In the genomic region with DNA sequence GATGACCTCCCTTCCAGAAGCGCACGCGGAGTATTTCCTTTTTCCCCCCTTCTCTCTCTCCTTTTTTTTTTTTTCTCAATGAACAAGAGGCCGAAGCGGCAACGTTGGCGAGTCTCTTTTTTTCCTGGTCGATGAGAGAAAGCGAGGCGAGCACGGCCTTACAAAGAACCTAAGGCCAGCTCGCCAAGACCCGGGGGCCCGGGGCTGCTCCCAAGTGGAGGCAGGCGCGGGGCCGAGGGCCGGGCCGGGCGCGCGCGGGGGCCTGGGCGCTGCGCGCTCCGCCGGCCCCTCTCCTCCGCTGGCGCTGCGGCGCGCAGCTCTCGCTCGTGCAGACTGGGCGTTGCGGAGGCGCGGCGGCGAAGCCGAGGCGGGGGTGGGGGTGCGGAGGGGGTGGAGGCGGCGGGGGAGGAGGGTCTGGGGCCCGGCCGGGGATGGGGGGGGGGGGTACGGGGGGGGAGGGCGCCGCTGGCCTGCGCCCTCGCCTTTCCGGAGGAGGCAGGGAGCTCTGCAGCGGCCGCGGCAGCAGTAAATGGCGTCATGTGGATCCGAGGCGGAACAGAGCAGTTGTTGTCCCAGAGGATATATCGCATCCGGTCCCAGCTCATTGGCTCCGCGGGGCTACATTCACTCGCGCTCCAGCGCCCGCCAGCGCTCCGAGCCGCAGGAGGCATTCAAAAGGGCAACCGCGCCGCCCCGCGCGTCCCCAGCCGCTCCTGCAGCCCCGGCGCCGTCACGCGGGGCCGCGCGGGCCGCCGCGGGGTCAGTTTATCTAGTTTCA, we compare ENCODE assay signal across 8 mouse cellular contexts. TPM values are rescaled to one million over a fixed set of nuclear protein-coding genes. Genes with fewer than 3 reads are reported as not detected.
A peak's percentile ranks its signal among the peaks of the same experiment; 100 is the strongest.
DNase-seq lines count a peak whose midpoint lies in the region; ATAC-seq and TF ChIP-seq lines count a peak whose summit lies in the region.

A gene (minus strand): TSS at position 29 of the 778 bp plus-strand sequence.

- TF ChIP-seq EP300 in ES-Bruce4 (IDR thresholded peaks at IDR 0.05; ENCODE audit: insufficient read depth, low read depth, low read length) = peak; percentile 82

- H3K27me3 ChIP-seq in ES-Bruce4 (ENCODE audit: control insufficient read depth, insufficient read depth, low read length, poor library complexity, severe bottlenecking) = no peaks in the 10 kb centered on the region
- H3K27me3 ChIP-seq in forebrain, embryonic 16.5 days (replicated peaks; ENCODE audit: control insufficient read depth, insufficient read depth, low read length) = no peaks in the 10 kb centered on the region
- peaks cover 10% of the 10 kb centered on the region; the same call in 1 of the 2 replicates for H3K27me3 ChIP-seq in thymus, adult 2 months (ENCODE audit: control insufficient read depth, insufficient read depth, low read length)

- H3K4me1 ChIP-seq in ES-Bruce4 (ENCODE audit: control insufficient read depth, insufficient read depth, low read length) = no peaks in the 10 kb centered on the region
- H3K4me1 ChIP-seq in forebrain, embryonic 16.5 days (replicated peaks; ENCODE audit: control insufficient read depth, insufficient read depth, low read length) = peaks cover 24% of the 10 kb centered on the region
- H3K4me1 ChIP-seq in lung, adult 2 months (ENCODE audit: control insufficient read depth, insufficient read depth, low read length) = peaks cover 12% of the 10 kb centered on the region
- peaks cover 16% of the 10 kb centered on the region for H3K4me1 ChIP-seq in thymus, adult 2 months (replicated peaks; ENCODE audit: control insufficient read depth, insufficient read depth, low read length)

- ATAC-seq in cerebellum, adult (ENCODE audit: insufficient number of reproducible peaks, low FRiP score, low TSS enrichment) = peak; percentile 24
- peak; percentile 94 for ATAC-seq in forebrain, embryonic 16.5 days
- peak; percentile 46 for ATAC-seq in neutrophil, adult 5-6 weeks (ENCODE audit: extremely low read depth, insufficient number of reproducible peaks, low FRiP score, poor library complexity, severe bottlenecking)

- no peaks in the 10 kb centered on the region for H3K9me3 ChIP-seq in ES-Bruce4 (replicated peaks; ENCODE audit: control insufficient read depth, insufficient read depth, low read length, poor library complexity, severe bottlenecking)
- no peaks in the 10 kb centered on the region for H3K9me3 ChIP-seq in forebrain, embryonic 16.5 days (ENCODE audit: control insufficient read depth, low read length)

- TF ChIP-seq POLR2A in ES-Bruce4 (IDR thresholded peaks at IDR 0.05; ENCODE audit: insufficient read depth, low read length) = no peak
- TF ChIP-seq POLR2A in lung, adult 2 months (IDR thresholded peaks at IDR 0.05; ENCODE audit: borderline replicate concordance, extremely low read depth, low read depth, low read length) = peak; percentile 67; the same call in 1 of the 2 replicates
- TF ChIP-seq POLR2A in thymus, adult 2 months (IDR thresholded peaks at IDR 0.05; ENCODE audit: control insufficient read depth, extremely low read depth, insufficient read depth, low read length, poor library complexity) = no peak

- WGBS in forebrain, embryonic 16.5 days = 0% methylated on average over 53 of the region's 89 CpGs
- under 1% methylated on average over 68 of the region's 89 CpGs for WGBS in lung, adult 2 months
- WGBS in thymus, adult 2 months = under 1% methylated on average over 73 of the region's 89 CpGs

- no peak for TF ChIP-seq CTCF in ES-Bruce4 (IDR thresholded peaks at IDR 0.05; ENCODE audit: low read depth, low read length)
- TF ChIP-seq CTCF in layer of hippocampus, adult 2 months (conservative IDR thresholded peaks at IDR 0.05) = no peak; the same call in 1 of the 2 replicates
- TF ChIP-seq CTCF in lung, adult 2 months (IDR thresholded peaks at IDR 0.05; ENCODE audit: insufficient read depth, low read length) = no peak
- TF ChIP-seq CTCF in thymus, adult 2 months (IDR thresholded peaks at IDR 0.05; ENCODE audit: borderline replicate concordance, control insufficient read depth, extremely low read depth, insufficient read depth, low read length, poor library complexity) = no peak

- intact Hi-C loops in heart, postnatal 25 days (cut with DNase I) = loop anchor here (2.0 to 10.0 kb wide), 9 partner anchors 164 to 722 kb away; a partner anchor contains a TSS

- peak within 1 kb of the TSS; percentile 99 for H3K4me2 ChIP-seq in forebrain, embryonic 16.5 days (ENCODE audit: low read length)

- H3K9ac ChIP-seq in ES-Bruce4 (ENCODE audit: low read depth, poor library complexity, severe bottlenecking) = peak within 1 kb of the TSS; percentile 99
- peak within 1 kb of the TSS; percentile 86 for H3K9ac ChIP-seq in forebrain, embryonic 16.5 days (replicated peaks; ENCODE audit: low read depth, low read length)

- H3K27ac ChIP-seq in ES-Bruce4 (ENCODE audit: insufficient read depth, low read length) = peak within 1 kb of the TSS; percentile 97
- peak within 1 kb of the TSS; percentile 99 for H3K27ac ChIP-seq in forebrain, embryonic 16.5 days (ENCODE audit: low read length)
- peak within 1 kb of the TSS; percentile 98 for H3K27ac ChIP-seq in layer of hippocampus, adult 2 months
- peak within 1 kb of the TSS; percentile 13; the same call in 1 of the 2 replicates for H3K27ac ChIP-seq in thymus, adult 2 months (ENCODE audit: control insufficient read depth, insufficient read depth, low read length)

- peak; percentile 92 for DNase-seq in heart, postnatal 25 days (ENCODE audit: low spot score)
- DNase-seq in layer of hippocampus, adult 2 months (ENCODE audit: low spot score in 2 of 2) = peak; percentile 88 to 94
- DNase-seq in lung, adult 2 months = peak; percentile 87
- peak; percentile 63 for DNase-seq in thymus, adult 2 months

- H3K36me3 ChIP-seq in ES-Bruce4 (ENCODE audit: control insufficient read depth, insufficient read depth, low read length, poor library complexity, severe bottlenecking) = peaks cover 28% of the 10 kb centered on the region
- H3K36me3 ChIP-seq in forebrain, embryonic 16.5 days (ENCODE audit: control insufficient read depth, insufficient read depth) = no peaks in the 10 kb centered on the region
- no peaks in the 10 kb centered on the region for H3K36me3 ChIP-seq in thymus, adult 2 months (ENCODE audit: control insufficient read depth, insufficient read depth, low read length)

- peak within 1 kb of the TSS; percentile 99 for H3K4me3 ChIP-seq in ES-Bruce4 (ENCODE audit: low read depth, low read length)
- H3K4me3 ChIP-seq in forebrain, embryonic 16.5 days (replicated peaks; ENCODE audit: low read length) = peak within 1 kb of the TSS; percentile 81
- peak within 1 kb of the TSS; percentile 93 for H3K4me3 ChIP-seq in layer of hippocampus, adult 2 months
- H3K4me3 ChIP-seq in lung, adult 2 months (replicated peaks; ENCODE audit: extremely low read depth, low read depth, low read length) = peak within 1 kb of the TSS; percentile 87
- H3K4me3 ChIP-seq in thymus, adult 2 months (ENCODE audit: control insufficient read depth, insufficient read depth, low read length) = peak within 1 kb of the TSS; percentile 52

RNA-seq across cellular contexts. Expression of the gene that starts here (rescaled TPM):
- 69.6 and 71.3 TPM in 2 replicates for polyA plus RNA-seq in ES-Bruce4 (2011; ENCODE audit: insufficient read depth, insufficient read length, low read depth, missing spikeins)
- polyA plus RNA-seq in forebrain, embryonic 16.5 days (2015; fragmentation: Nextera tagmentation; extraction: Ambion mirVana) = 29.6 and 39.0 TPM in 2 replicates
- 10 to 100 TPM; 28.7 to 29.0 TPM for total RNA-seq in heart, postnatal 25 days (2021)
- total RNA-seq in layer of hippocampus, adult 2 months (2021) = 10 to 100 TPM; 66.7 to 74.2 TPM
- 27.3 and 27.8 TPM in 2 replicates for polyA plus RNA-seq in lung, adult 2 months (2012; rRNA removed)
- total RNA-seq in neutrophil, adult 5-6 weeks (2017) = 8.6 and 8.8 TPM in 2 replicates
- 5.9 and 7.3 TPM in 2 replicates for polyA plus RNA-seq in thymus, adult 2 months (2012; rRNA removed)

Comparison
In these comparisons a context has a peak if more than half of its experiments do, and no peak if none do; other contexts are left out.
1. Peak in every context shown above with its lines: DNase-seq, ATAC-seq, H3K4me3 ChIP-seq and H3K27ac ChIP-seq.
2. H3K27ac ChIP-seq: peak in every context shown above with its lines; median percentile 99 in forebrain, embryonic 16.5 days; 98 in layer of hippocampus, adult 2 months; 97 in ES-Bruce4; 13 in thymus, adult 2 months.
3. ATAC-seq: peak in every context shown above with its lines; median percentile 94 in forebrain, embryonic 16.5 days; 46 in neutrophil, adult 5-6 weeks; 24 in cerebellum, adult.